Mouse (Mus musculus): ENCODE measurements around the gene Ear10.
"Not testable (repeated sequence)": the region's sequence is repeated elsewhere in the genome, so short reads cannot be mapped to it uniquely, and the experiment has no call there.

Ear10 gene

DNA sequence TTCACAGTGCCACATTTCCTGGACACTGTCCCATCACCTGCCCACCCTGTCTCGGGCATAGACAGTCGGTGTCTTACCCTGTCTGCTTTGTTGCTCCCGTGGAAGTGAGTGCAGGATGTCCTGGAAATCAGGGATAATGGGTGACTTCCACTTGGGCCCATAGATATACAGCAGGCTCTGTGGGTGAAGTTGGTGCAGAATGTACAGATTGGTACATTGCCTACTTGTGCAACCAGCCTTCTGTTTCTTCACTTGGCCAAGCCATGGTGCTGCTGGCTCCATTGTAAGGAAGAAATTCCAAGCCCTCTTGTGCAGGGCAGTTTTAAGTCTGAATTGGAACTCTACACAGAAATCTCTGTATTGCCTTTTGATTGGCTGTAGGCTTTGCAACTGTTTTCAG is at the start of gene Ear10:
Gene Ear10, minus strand, starts transcription at position 101 of the 400 bp plus-strand sequence.
- in situ Hi-C loops (cut with MseI, MboI) = loop anchor here in 1 of 2 experiments (10.0 kb wide), 1 partner anchor 61 kb away; no protein-coding TSS in a partner anchor

DNA sequence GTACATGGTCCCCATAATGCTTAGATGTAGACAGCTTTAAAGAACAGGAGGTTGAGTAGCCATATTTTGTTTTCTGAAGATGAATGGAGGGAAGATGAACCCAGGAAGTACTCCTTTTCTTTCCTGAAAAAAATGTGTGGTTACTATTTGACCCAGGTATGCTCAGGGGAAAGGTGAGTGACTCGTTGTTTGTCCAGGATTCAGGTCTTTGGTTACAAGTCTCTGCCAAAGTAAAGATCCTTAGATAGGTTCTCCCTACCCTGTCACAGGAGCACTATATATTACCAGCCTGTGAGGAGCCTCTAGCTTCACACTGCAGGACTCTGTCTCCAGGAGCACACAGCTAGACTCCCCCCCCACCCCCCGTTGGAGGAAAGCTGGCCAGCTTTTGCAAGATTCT is 33.4 kb upstream of the Ear10 start, which contains the start of gene Ang5:
Gene Ang5, plus strand, starts transcription at position 301 of the 400 bp plus-strand sequence.
- in situ Hi-C loops (cut with MseI, MboI) = not testable (repeated sequence)

DNA sequence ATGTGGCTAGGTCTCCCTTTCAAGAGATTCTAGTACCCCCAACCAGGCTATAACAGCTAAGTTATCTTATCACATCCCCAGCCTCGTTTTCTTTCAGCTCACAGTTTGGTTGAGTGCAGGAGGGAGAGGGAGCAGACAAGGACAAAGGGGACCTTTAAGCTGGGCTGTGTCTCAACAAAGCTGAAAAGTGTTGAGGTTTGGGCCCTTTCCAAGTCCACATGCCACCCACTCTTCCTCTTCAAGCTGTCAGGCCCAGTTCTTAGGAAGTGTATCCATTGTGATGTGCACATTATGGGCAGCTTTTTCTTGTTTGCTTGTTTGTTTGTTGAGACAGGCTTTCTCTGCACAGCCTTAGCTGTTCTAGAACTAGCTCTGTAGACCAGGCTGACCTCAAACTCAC is 31.7 kb upstream of the Ear10 start:
- in situ Hi-C loops (cut with MseI, MboI) = not testable (repeated sequence)

DNA sequence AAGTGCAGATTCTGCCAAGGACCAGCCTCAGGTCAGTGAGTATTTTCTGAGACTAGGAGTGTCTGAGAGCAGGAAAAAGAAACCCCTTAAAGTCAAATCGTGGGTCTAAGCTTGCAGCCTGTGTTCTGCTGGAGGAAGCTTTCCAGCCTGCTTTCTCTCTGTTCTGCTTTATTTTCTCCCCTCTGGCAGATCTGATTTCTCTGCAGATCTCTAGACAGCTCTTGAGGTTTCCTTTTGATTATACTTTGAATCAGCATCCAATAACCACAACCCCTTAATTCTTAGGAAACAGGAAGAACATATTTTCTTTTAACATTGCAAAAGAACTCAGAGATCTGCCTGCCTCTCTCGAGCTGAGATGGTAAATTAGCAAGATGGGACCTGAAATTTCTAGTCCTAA is 30.0 kb upstream of the Ear10 start:
- in situ Hi-C loops (cut with MseI, MboI) = not testable (repeated sequence)

DNA sequence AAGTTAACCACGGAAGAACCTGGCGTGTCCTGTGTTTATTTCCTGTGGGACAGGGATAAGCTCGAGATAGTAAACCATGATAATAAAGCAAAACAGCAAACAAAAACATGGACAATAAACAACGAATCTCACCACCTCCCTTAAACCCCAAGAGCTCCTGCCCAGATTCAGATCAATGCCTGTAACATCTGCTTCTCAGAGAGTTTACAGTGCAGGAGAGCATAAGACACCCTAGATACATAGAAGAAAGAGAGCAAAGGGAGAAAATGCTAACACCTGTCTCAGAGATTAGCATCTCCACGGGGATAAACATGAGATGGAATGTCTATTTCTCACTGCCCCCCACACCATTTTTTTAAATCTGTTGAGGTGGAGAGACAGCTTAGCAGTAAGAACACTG is 10.0 kb upstream of the Ear10 start:
- in situ Hi-C loops (cut with MseI, MboI) = loop anchor here in 1 of 2 experiments (10.0 kb wide), 1 partner anchor 51 kb away; no protein-coding TSS in a partner anchor

DNA sequence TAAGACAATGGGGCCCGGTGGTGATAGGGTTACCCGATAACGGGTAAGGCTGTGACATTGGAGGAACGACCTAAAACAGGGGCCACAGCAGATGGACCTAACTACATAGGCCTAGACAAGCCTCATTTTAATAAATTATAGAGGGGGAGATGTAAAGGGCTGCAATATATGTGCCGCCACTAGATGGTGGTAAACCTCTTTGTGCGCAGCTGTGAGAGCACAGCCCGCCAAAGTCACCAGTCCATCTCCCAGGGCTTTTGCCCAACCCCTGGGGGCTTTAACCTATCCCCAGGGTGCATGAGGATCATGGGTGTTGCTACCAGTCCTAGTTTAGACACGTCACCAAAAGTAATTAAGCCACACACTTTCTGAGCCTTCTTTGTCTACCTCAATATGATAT is 9.6 kb upstream of the Ear10 start:
- in situ Hi-C loops (cut with MseI, MboI) = loop anchor here in 1 of 2 experiments (10.0 kb wide), 1 partner anchor 52 kb away; no protein-coding TSS in a partner anchor

DNA sequence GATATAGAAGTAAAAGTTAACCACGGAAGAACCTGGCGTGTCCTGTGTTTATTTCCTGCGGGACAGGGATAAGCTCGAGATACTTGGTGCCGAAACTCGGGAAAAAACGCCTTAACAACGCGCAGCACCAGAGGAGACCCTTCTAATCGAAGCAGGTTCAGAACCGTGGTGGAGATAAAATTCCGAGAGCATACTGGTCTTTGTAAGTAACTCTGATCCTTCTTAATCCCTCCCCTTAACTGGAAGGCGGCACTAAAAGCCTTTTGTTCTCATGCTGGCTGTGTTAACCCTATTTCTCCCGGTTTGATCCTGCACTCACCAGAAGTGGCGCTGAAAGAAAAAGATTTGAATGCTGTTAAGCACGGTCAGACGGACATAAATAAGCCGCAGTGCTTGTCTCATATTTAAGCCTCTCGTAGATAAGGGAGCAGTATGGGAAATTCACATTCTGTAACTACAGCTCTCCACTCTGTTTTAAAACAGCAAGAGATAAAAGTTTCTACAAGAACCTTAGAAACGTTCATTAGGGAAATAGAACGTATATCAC is 2.1 kb upstream of the Ear10 start:
- in situ Hi-C loops (cut with MseI, MboI) = loop anchor here in 1 of 2 experiments (10.0 kb wide), 1 partner anchor 59 kb away; no protein-coding TSS in a partner anchor

DNA sequence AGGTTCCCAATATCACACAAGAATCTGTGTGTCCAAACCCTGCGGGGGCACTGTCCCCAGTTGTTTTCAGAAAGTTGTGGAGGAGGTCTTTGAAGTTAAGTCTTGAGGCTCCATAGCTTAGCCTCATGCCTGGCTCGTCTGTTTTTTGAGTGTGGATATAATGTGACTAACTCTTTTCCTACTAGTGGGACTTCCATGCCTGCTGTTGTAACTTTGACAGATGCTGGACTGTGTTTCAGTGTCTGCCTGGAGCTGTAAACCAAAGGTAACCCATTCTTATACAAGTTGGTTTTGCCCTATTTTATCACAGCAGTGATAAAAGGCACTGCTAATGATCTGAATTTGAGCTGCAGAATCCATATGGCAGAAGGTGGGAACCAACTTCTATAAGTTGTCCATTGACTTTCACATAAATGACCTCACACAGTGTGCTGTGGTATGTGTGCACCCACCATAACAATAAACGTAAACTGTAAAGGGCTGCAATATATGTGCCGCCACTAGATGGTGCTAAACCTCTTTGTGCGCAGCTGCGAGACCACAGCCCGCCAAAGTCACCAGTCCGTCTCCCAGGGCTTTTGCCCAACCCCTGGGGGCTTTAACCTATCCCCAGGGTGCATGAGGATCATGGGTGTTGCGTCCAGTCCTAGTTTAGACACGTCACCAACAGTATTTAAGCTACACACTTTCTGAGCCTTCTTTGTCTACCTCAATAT is 1.5 kb upstream of the Ear10 start, which contains the start of gene Gm8113:
Gene Gm8113, plus strand, starts transcription at position 703 of the 716 bp plus-strand sequence.
- in situ Hi-C loops (cut with MseI, MboI) = loop anchor here in 1 of 2 experiments (10.0 kb wide), 1 partner anchor 60 kb away; no protein-coding TSS in a partner anchor

DNA sequence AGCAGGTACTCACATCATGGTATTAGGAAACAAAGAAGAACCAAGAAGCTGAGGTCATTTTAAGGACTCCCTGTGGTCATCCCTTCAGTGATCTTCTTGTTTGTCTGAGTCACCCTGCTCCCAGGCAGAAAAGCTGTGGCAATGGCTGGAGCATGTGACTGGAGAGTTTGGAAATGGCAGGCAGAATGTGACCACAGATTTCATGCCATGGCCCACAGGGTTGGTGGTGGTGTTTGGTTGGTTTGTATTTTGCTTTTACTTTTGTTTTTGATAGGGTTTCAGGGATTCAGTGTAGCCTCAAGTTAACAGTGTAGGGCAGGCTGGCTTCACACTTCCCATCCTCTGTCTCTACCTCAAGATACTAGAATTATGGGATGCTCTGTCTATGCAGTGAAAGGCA is 5.1 kb downstream of the Ear10 start:
- in situ Hi-C loops (cut with MseI, MboI) = not testable (repeated sequence)

DNA sequence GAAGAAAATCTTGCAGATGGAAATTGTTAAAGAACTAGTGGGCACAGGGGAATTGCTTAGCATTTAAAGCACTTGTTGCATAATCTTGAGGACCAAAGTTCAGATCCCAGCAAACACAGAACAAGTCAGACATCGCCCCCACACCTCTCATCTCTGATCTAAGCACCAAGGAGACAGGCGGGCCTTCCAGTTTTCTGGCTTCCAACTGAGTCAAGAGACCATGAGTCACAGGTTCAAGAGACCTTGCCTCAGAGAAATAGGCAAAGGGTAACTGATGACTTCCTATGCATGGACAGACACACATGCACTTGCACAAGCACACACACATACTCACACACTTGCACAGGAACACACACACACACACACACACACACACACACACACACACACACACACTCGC is 24.8 kb downstream of the Ear10 start:
- in situ Hi-C loops (cut with MseI, MboI) = not testable (repeated sequence)

DNA sequence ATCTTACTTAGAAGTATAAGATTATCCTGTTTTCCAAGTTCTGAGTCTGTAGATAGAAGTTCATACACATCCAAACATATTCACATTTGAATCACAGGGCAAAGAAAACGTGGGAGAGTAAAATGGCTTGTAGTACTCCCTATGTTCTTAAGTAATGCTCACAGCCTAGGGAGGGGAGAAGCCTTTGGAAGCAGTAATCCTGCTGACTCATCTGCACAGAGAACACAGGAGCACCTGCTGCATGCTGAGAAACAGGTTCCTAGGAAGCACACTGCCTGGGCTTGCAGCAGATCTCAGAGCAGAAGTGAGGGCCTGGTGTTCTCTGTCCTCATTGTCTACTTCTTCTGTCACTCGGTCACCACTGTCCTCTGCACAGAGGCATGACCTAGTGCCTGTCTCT is 28.0 kb downstream of the Ear10 start:
- in situ Hi-C loops (cut with MseI, MboI) = not testable (repeated sequence)

DNA sequence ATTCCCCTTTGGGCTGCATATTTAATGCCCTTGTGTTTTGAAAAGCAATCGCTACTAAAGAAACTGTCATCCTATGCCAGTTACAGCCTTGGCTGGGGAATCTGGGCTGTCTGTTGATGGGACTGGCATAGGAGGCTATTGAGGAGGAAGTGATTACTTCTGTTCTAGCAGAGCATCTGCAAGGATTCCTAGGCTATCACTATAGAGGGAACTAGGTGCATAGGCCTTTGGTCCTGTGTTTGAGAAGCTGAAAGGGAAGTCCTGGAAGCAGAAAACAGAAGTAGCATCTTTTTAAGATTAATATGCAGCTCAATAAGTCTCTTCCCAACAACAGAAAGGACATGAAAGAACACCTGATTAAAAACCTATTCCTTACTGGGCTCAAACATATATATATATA is 32.1 kb downstream of the Ear10 start:
- in situ Hi-C loops (cut with MseI, MboI) = not testable (repeated sequence)

DNA sequence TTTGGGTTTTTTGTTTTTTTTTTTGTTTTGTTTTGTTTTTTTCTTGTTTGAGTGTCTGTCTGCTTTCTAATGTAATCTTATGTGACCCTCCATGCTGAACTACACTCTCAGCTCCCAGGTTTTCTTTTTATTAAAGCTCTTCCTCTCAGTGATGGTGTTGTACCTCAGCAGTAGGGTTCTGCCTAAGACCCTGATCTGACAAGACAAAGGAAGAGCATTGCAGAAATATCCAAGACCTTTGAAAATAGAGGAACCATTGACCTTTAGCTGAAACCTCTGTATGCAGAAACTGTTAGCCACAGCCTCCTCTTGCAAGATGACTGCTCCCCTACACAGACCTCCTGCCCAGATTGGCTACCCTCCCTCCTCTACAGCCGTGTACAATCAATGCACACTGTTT is 37.1 kb downstream of the Ear10 start:
- in situ Hi-C loops (cut with MseI, MboI) = not testable (repeated sequence)

DNA sequence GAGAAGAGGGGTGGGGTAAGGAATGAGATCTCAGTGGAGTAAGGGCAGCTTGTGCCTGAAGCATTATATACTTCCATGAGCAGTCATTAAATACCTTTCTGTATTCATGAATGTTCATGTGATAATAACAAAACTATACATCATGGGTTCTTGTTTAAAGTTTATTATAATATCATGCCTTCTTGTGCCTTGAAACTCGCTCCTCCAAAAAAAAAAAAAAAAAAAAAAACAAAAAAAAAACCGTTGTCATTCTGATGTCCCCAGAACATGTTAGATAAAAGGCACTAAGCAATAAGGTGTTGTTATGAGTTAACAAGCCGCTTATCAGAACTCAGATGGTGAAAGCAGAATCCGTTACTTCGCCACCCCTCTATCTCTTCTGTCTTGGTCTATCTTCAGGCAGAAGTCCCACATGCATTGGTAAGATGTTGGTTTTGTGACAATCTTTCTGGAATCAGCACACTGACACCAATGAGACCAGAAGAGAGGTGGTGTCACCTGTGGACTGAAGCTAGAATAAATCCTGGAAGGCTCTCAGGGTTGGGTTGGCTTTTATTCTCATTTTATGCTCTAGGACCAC is 43.3 kb downstream of the Ear10 start:
- in situ Hi-C loops (cut with MseI, MboI) = not testable (repeated sequence)

DNA sequence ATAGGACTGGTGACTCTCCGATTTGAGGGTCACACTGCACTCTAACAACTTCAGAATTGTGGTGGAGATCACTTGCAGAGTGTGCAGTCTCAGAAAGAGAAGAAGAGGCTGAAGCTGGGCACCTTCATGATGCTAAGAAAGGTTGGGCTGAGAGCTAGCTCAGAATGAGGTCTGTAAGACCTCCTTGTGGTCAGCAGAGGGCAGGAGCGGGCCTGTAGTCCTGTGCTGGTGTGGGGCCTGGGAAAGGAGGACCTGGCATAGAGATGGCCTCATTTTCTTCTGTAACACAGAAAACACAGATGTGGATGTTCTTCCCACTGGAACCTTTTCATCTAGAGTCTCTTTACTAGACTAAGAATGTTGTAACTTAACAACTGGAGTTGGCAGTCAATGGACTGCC is 45.6 kb downstream of the Ear10 start:
- in situ Hi-C loops (cut with MseI, MboI) = not testable (repeated sequence)

DNA sequence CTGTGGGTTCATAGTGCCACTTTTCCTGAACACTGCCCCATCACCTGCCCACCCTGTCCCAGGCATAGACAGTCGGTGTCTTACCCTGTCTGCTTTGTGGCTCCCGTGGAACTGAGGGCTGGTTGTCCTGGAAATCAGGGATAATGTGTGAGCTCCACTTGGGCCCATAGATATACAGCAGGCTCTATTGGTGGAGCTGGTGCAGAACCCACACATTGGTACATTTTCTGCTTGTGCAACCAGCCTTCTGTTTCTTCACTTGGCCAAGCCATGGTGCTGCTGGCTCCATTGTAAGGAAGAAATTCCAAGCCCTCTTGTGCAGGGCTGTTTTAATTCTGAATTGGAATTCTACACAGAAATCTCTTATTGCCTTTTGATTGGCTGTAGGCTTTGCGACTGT is 47.9 kb downstream of the Ear10 start, which contains the start of gene Ear1:
Gene Ear1, minus strand, starts transcription at position 101 of the 400 bp plus-strand sequence.
- in situ Hi-C loops (cut with MseI, MboI) = not testable (repeated sequence)

DNA sequence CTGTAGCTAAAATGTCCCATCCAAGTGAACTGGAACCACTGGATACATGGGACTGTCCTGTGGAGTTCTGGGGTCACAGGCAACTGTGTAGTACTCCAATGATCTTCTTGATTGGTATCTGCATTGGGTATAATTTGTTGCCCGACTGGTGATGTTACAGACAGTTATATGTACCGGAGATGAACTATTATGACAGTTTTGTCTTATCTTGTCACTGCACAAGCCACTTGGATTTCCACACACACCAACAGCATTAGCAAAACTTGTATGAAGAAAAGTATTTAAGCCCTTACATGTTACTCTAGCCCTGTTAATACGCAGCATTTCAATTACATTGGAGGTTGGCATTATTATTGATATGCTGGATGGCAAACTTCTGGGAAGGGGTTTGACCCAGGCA is 48.5 kb downstream of the Ear10 start:
- in situ Hi-C loops (cut with MseI, MboI) = not testable (repeated sequence)
